Mouse (Mus musculus): ENCODE data around the gene Alg14.

- no peak for TF ChIP-seq POLR2A (IDR thresholded peaks at IDR 0.05; ENCODE audit: insufficient read depth, low read length)
- no peak for TF ChIP-seq CTCF (IDR thresholded peaks at IDR 0.05; ENCODE audit: low read depth, low read length)
- no peak for TF ChIP-seq EP300 (IDR thresholded peaks at IDR 0.05; ENCODE audit: insufficient read depth, low read depth, low read length)
Measured at GRCm38 (mm10) chr3:121336234-121336890, 44.8 kb downstream of the Alg14 start.
